Mouse (Mus musculus) frontal cortex, postnatal 25 days (tissue): ENCODE data around the gene Kif5c.

Source experiments
- DNase-seq, 2 experiments: peaks; one replicate each; pipeline ENCODE4 v3.0.0; 2022; ENCODE audit warnings: low spot score in 2 of 2

Kif5c gene

GRCm38 (mm10) chr2:49671753-49672500, 52.8 kb downstream of the Kif5c start:
- DNase-seq: no peak

GRCm38 (mm10) chr2:49672501-49672874, 53.4 kb downstream of the Kif5c start:
- no peak for DNase-seq

GRCm38 (mm10) chr2:49676020-49676419, 56.9 kb downstream of the Kif5c start:
- no peak for DNase-seq

GRCm38 (mm10) chr2:49678386-49678785, 59.3 kb downstream of the Kif5c start:
- no peak for DNase-seq

GRCm38 (mm10) chr2:49679135-49679964, 60.3 kb downstream of the Kif5c start:
- no peak for DNase-seq

GRCm38 (mm10) chr2:49682754-49683153, 63.7 kb downstream of the Kif5c start:
- no peak for DNase-seq

GRCm38 (mm10) chr2:49684808-49685207, 65.7 kb downstream of the Kif5c start:
- no peak for DNase-seq

- no peak for DNase-seq
These were observed 71.3 kb downstream of the Kif5c start for GRCm38 (mm10) chr2:49690421-49690826.

GRCm38 (mm10) chr2:49691441-49691840, 72.3 kb downstream of the Kif5c start:
- no peak for DNase-seq

GRCm38 (mm10) chr2:49694727-49695126, 75.6 kb downstream of the Kif5c start:
- DNase-seq: no peak

GRCm38 (mm10) chr2:49695461-49695860, 76.4 kb downstream of the Kif5c start:
- DNase-seq: no peak

- DNase-seq: no peak
These were observed 79.8 kb downstream of the Kif5c start for GRCm38 (mm10) chr2:49698851-49699250.

GRCm38 (mm10) chr2:49700176-49700971, 81.3 kb downstream of the Kif5c start:
- DNase-seq: no peak

- DNase-seq: no peak
These were observed 91.1 kb downstream of the Kif5c start for GRCm38 (mm10) chr2:49710223-49710622.

- no peak for DNase-seq
These were observed 92.6 kb downstream of the Kif5c start for GRCm38 (mm10) chr2:49711693-49712092.

- DNase-seq: no peak
These were observed 93.3 kb downstream of the Kif5c start for GRCm38 (mm10) chr2:49712336-49712887.

GRCm38 (mm10) chr2:49716490-49716889, 97.4 kb downstream of the Kif5c start:
- DNase-seq: no peak

- no peak for DNase-seq
These were observed 98.5 kb downstream of the Kif5c start for GRCm38 (mm10) chr2:49717437-49718116.

GRCm38 (mm10) chr2:49718492-49718891, 99.4 kb downstream of the Kif5c start:
- DNase-seq: no peak

- no peak for DNase-seq
These were observed 100.1 kb downstream of the Kif5c start for GRCm38 (mm10) chr2:49718935-49719850.
